Mouse (Mus musculus): Measurements from ENCODE around the gene Mef2b. TPM values are rescaled to one million over a fixed set of nuclear protein-coding genes. Genes with fewer than 3 reads are reported as not detected.

The Mef2b gene
- total and polyA plus RNA-seq, 2 experiments from 2014 or later: 0.52 to 0.90 TPM

GRCm38 (mm10) chr8:70173320-70173719 is 33.8 kb downstream of the Mef2b start:
- H3K4me3 ChIP-seq (ENCODE audit: low read length): no peak overlapping the region
- peaks cover 10% of the 10 kb centered on the region; the same call in 1 of the 2 replicates for H3K4me1 ChIP-seq (ENCODE audit: insufficient read depth, low read length)
- no peak overlapping the region for H3K9ac ChIP-seq (replicated peaks; ENCODE audit: low read length)
- WGBS: 83% methylated on average over 5 of the region's 5 CpGs
- no peak for ATAC-seq
- no peaks in the 10 kb centered on the region for H3K27me3 ChIP-seq (ENCODE audit: insufficient read depth, low read length)
- no peaks in the 10 kb centered on the region for H3K9me3 ChIP-seq (ENCODE audit: low read length)
- H3K36me3 ChIP-seq (ENCODE audit: insufficient read depth, low read length): no peaks in the 10 kb centered on the region
- no peak for TF ChIP-seq CTCF (IDR thresholded peaks at IDR 0.05; ENCODE audit: low read depth)
- H3K27ac ChIP-seq: no peak overlapping the region
- H3K4me2 ChIP-seq (ENCODE audit: low read depth, low read length): peak overlapping the region; percentile 61
- no peak for DNase-seq (ENCODE audit: low spot score)

- no peak overlapping the region for H3K4me3 ChIP-seq (ENCODE audit: low read length)
- no peak overlapping the region for H3K4me2 ChIP-seq (ENCODE audit: low read depth, low read length)
- H3K9me3 ChIP-seq (ENCODE audit: low read length): no peaks in the 10 kb centered on the region
- H3K27ac ChIP-seq: no peak overlapping the region
- no peak for TF ChIP-seq CTCF (IDR thresholded peaks at IDR 0.05; ENCODE audit: low read depth)
- no peaks in the 10 kb centered on the region for H3K36me3 ChIP-seq (ENCODE audit: insufficient read depth, low read length)
- DNase-seq (ENCODE audit: low spot score): no peak
- no peaks in the 10 kb centered on the region for H3K27me3 ChIP-seq (ENCODE audit: insufficient read depth, low read length)
- no peak overlapping the region for H3K9ac ChIP-seq (replicated peaks; ENCODE audit: low read length)
- 86% methylated on average over 7 of the region's 7 CpGs for WGBS
- no peak for ATAC-seq
- peaks cover 10% of the 10 kb centered on the region; the same call in 1 of the 2 replicates for H3K4me1 ChIP-seq (ENCODE audit: insufficient read depth, low read length)
These were observed 34.6 kb downstream of the Mef2b start for GRCm38 (mm10) chr8:70174079-70174478.

GRCm38 (mm10) chr8:70178231-70178630 is 38.7 kb downstream of the Mef2b start:
- ATAC-seq: no peak
- Histone ChIP-seq H3K9ac (replicated peaks; ENCODE audit: low read length) (no peak overlapping the region), H3K27me3 (ENCODE audit: insufficient read depth, low read length) (no peaks in the 10 kb centered on the region), H3K36me3 (ENCODE audit: insufficient read depth, low read length) (peaks cover 8% of the 10 kb centered on the region; the same call in 1 of the 2 replicates), H3K4me2 (ENCODE audit: low read depth, low read length) (no peak overlapping the region), H3K27ac (no peak overlapping the region), H3K4me1 (ENCODE audit: insufficient read depth, low read length) (peaks cover 2% of the 10 kb centered on the region; the same call in 1 of the 2 replicates), H3K4me3 (ENCODE audit: low read length) (no peak overlapping the region), H3K9me3 (ENCODE audit: low read length) (no peaks in the 10 kb centered on the region)
- WGBS: 94% methylated on average over 2 of the region's 2 CpGs
- no peak for TF ChIP-seq CTCF (IDR thresholded peaks at IDR 0.05; ENCODE audit: low read depth)
- DNase-seq (ENCODE audit: low spot score): no peak

- WGBS: 97% methylated on average over 4 of the region's 4 CpGs
- ATAC-seq: no peak
- TF ChIP-seq CTCF (IDR thresholded peaks at IDR 0.05; ENCODE audit: low read depth): peak; percentile 58
- no peak overlapping the region for H3K4me2 ChIP-seq (ENCODE audit: low read depth, low read length)
- no peaks in the 10 kb centered on the region for H3K4me1 ChIP-seq (ENCODE audit: insufficient read depth, low read length)
- H3K36me3 ChIP-seq (ENCODE audit: insufficient read depth, low read length): peaks cover 8% of the 10 kb centered on the region; the same call in 1 of the 2 replicates
- no peaks in the 10 kb centered on the region for H3K27me3 ChIP-seq (ENCODE audit: insufficient read depth, low read length)
- no peak overlapping the region for H3K4me3 ChIP-seq (ENCODE audit: low read length)
- H3K9me3 ChIP-seq (ENCODE audit: low read length): no peaks in the 10 kb centered on the region
- no peak overlapping the region for H3K9ac ChIP-seq (replicated peaks; ENCODE audit: low read length)
- DNase-seq (ENCODE audit: low spot score): peak; percentile 28
- H3K27ac ChIP-seq: no peak overlapping the region
These were observed 39.6 kb downstream of the Mef2b start for GRCm38 (mm10) chr8:70179082-70179481.

- no peak for TF ChIP-seq CTCF (IDR thresholded peaks at IDR 0.05; ENCODE audit: low read depth)
- peaks cover 8% of the 10 kb centered on the region; the same call in 1 of the 2 replicates for H3K36me3 ChIP-seq (ENCODE audit: insufficient read depth, low read length)
- H3K9me3 ChIP-seq (ENCODE audit: low read length): no peaks in the 10 kb centered on the region
- H3K4me1 ChIP-seq (ENCODE audit: insufficient read depth, low read length): no peaks in the 10 kb centered on the region
- no peaks in the 10 kb centered on the region for H3K27me3 ChIP-seq (ENCODE audit: insufficient read depth, low read length)
- H3K4me2 ChIP-seq (ENCODE audit: low read depth, low read length): no peak overlapping the region
- DNase-seq (ENCODE audit: low spot score) (no peak), ATAC-seq (no peak)
- WGBS: 81% methylated on average over 15 of the region's 16 CpGs
- no peak overlapping the region for H3K4me3 ChIP-seq (ENCODE audit: low read length)
- no peak overlapping the region for H3K9ac ChIP-seq (replicated peaks; ENCODE audit: low read length)
- no peak overlapping the region for H3K27ac ChIP-seq
These were observed 41.8 kb downstream of the Mef2b start for GRCm38 (mm10) chr8:70181212-70181902.

GRCm38 (mm10) chr8:70181903-70182252 is 42.4 kb downstream of the Mef2b start:
- H3K9me3 ChIP-seq (ENCODE audit: low read length): no peaks in the 10 kb centered on the region
- no peak overlapping the region for H3K4me2 ChIP-seq (ENCODE audit: low read depth, low read length)
- H3K4me3 ChIP-seq (ENCODE audit: low read length): no peak overlapping the region
- 58% methylated on average over 2 of the region's 2 CpGs for WGBS
- H3K27ac ChIP-seq: no peak overlapping the region
- no peaks in the 10 kb centered on the region for H3K4me1 ChIP-seq (ENCODE audit: insufficient read depth, low read length)
- peaks cover 8% of the 10 kb centered on the region; the same call in 1 of the 2 replicates for H3K36me3 ChIP-seq (ENCODE audit: insufficient read depth, low read length)
- no peaks in the 10 kb centered on the region for H3K27me3 ChIP-seq (ENCODE audit: insufficient read depth, low read length)
- no peak for ATAC-seq
- no peak overlapping the region for H3K9ac ChIP-seq (replicated peaks; ENCODE audit: low read length)
- DNase-seq (ENCODE audit: low spot score): no peak
- no peak for TF ChIP-seq CTCF (IDR thresholded peaks at IDR 0.05; ENCODE audit: low read depth)

- no peak overlapping the region for H3K27ac ChIP-seq
- ATAC-seq: no peak
- H3K4me2 ChIP-seq (ENCODE audit: low read depth, low read length): no peak overlapping the region
- peaks cover 19% of the 10 kb centered on the region for H3K36me3 ChIP-seq (ENCODE audit: insufficient read depth, low read length)
- no peaks in the 10 kb centered on the region for H3K27me3 ChIP-seq (ENCODE audit: insufficient read depth, low read length)
- DNase-seq (ENCODE audit: low spot score): no peak
- no peaks in the 10 kb centered on the region for H3K9me3 ChIP-seq (ENCODE audit: low read length)
- no peak overlapping the region for H3K9ac ChIP-seq (replicated peaks; ENCODE audit: low read length)
- no peaks in the 10 kb centered on the region for H3K4me1 ChIP-seq (ENCODE audit: insufficient read depth, low read length)
- WGBS: 91% methylated on average over 4 of the region's 4 CpGs
- no peak for TF ChIP-seq CTCF (IDR thresholded peaks at IDR 0.05; ENCODE audit: low read depth)
- no peak overlapping the region for H3K4me3 ChIP-seq (ENCODE audit: low read length)
These were observed 43.7 kb downstream of the Mef2b start for GRCm38 (mm10) chr8:70183194-70183593.

Data from hindbrain, postnatal 0 days (tissue).